Mouse (Mus musculus) adrenal gland, adult 18-20 months (tissue): ENCODE results near the gene Cacna1d. TPM values are rescaled to one million over a fixed set of nuclear protein-coding genes. Genes with fewer than 3 reads are reported as not detected.

Experiments used
- DNase-seq, 2 experiments: peaks; one replicate each; pipeline ENCODE4 v3.0.0; 2021 to 2022; ENCODE audit warnings: low spot score in 2 of 2
- total RNA-seq, 2 experiments: library from RNA; stranded (reverse); gene quantifications; 1 replicate in 1 of 2; 2 replicates in 1 of 2; pipeline ENCODE4 v1.2.3; 2021

Cacna1d gene
- total RNA-seq, 2 experiments from 2014 or later: 12.4 to 13.8 TPM

GRCm38 (mm10) chr14:29998747-29999474 lies 492.3 kb downstream of the Cacna1d start:
- no peak for DNase-seq

GRCm38 (mm10) chr14:29997345-29997744 lies 493.9 kb downstream of the Cacna1d start:
- DNase-seq: no peak

- DNase-seq: no peak
These were observed 495.1 kb downstream of the Cacna1d start for GRCm38 (mm10) chr14:29996000-29996751.

- no peak for DNase-seq
These were observed 496.3 kb downstream of the Cacna1d start for GRCm38 (mm10) chr14:29994976-29995375.

Other genes with a start within 250 kb of the Cacna1d start
- 10 to 100 TPM; 23.7 to 25.1 TPM for gene Dcp1a, start 11.9 kb downstream of the Cacna1d start, total RNA-seq
- gene Tkt, start 56.9 kb upstream of the Cacna1d start, total RNA-seq: 1,000 to 10,000 TPM; 1,314 to 2,885 TPM
- gene Prkcd, start 134.8 kb upstream of the Cacna1d start, total RNA-seq: 100 to 1,000 TPM; 123 to 353 TPM
- gene Rft1, start 162.9 kb upstream of the Cacna1d start, total RNA-seq: 10 to 100 TPM; 20.8 to 35.3 TPM
- 10 to 100 TPM; 25.9 to 27.6 TPM for gene Sfmbt1, start 223.4 kb upstream of the Cacna1d start, total RNA-seq